Mouse (Mus musculus) embryonic fibroblast, embryonic 13.5 days (primary cell): Measurements from ENCODE around the gene Coq8b.

Experiments
- CTCF ChIP-seq: IDR thresholded peaks from 2 replicates; pipeline ENCODE4 v1.5.1; 2011; ENCODE audit warnings: mild to moderate bottlenecking, control low read depth, low read length, moderate library complexity, borderline replicate concordance; ENCODE audit not compliant: insufficient read depth
- POLR2A ChIP-seq: IDR thresholded peaks from 2 replicates; pipeline ENCODE4 v1.6.1; 2011; ENCODE audit warnings: low read depth, mild to moderate bottlenecking, control low read depth, low read length, moderate library complexity

- TF ChIP-seq CTCF: no peak
- no peak for TF ChIP-seq POLR2A
Observed at GRCm38 (mm10) chr7:27237527-27237926, 4.7 kb downstream of the Coq8b start.
